Mouse (Mus musculus) small intestine, adult 2 months (tissue): ENCODE data around the gene 4933402J07Rik. TPM values are rescaled to one million over a fixed set of nuclear protein-coding genes. Genes with fewer than 3 reads are reported as not detected.

ENCODE experiments used
- H3K27ac ChIP-seq: fragments of 200-500 bp; 2 replicates; pipeline ENCODE4 v1.5.1; 2012; ENCODE audit warnings: low read depth, low read length, control low read depth, inconsistent platforms; ENCODE audit not compliant: insufficient read depth
- H3K27me3 ChIP-seq: fragments of 200-500 bp; 2 replicates; pipeline ENCODE4 v1.6.1; 2012; ENCODE audit warnings: mild to moderate bottlenecking, moderate library complexity, low read length, inconsistent platforms; ENCODE audit not compliant: control insufficient read depth, insufficient read depth
- H3K36me3 ChIP-seq: fragments of 200-500 bp; 2 replicates; pipeline ENCODE4 v1.6.1; 2012; ENCODE audit warnings: mild to moderate bottlenecking, low read length, control low read depth, inconsistent platforms; ENCODE audit not compliant: control insufficient read depth, insufficient read depth
- H3K4me1 ChIP-seq: fragments of 200-500 bp; 2 replicates; pipeline ENCODE4 v1.6.1; 2012; ENCODE audit warnings: low read length, inconsistent platforms, mixed read lengths; ENCODE audit not compliant: control insufficient read depth, insufficient read depth, insufficient read length
- H3K4me3 ChIP-seq: fragments of 200-500 bp; 2 replicates; pipeline ENCODE4 v1.5.1; 2012; ENCODE audit warnings: low read depth, mild to moderate bottlenecking, control low read depth, inconsistent platforms, low read length, moderate library complexity
- CTCF ChIP-seq: fragments of 200-500 bp; IDR thresholded peaks from 2 replicates; pipeline ENCODE4 v1.5.1; 2012; ENCODE audit warnings: low read depth, mild to moderate bottlenecking, control low read depth, inconsistent platforms, low read length, moderate library complexity, mixed read lengths; ENCODE audit not compliant: insufficient replicate concordance, insufficient read length; ENCODE audit errors: extremely low read depth
- POLR2A ChIP-seq: fragments of 200-500 bp; IDR thresholded peaks from 2 replicates; pipeline ENCODE4 v1.6.1; 2012; ENCODE audit warnings: low read depth, mild to moderate bottlenecking, control low read depth, inconsistent platforms, low read length, moderate library complexity
- whole genome bisulfite sequencing: fragments of 180-500 bp; shearing (Covaris S2); methylation state at CpG from one replicate; pipeline ENCODE4 v1.1.7; 2018; 5-methylcytosine and 5-hydroxymethylcytosine counted together
- polyA plus RNA-seq: library from polyadenylated mRNA; depleted of rRNA; stranded (reverse); fragments of >200 nt; gene quantifications from 2 replicates; pipeline ENCODE4 v1.2.3, GENCODE M21; 2012

4933402J07Rik gene
- polyA plus RNA-seq, 1 experiment = not detected

DNA sequence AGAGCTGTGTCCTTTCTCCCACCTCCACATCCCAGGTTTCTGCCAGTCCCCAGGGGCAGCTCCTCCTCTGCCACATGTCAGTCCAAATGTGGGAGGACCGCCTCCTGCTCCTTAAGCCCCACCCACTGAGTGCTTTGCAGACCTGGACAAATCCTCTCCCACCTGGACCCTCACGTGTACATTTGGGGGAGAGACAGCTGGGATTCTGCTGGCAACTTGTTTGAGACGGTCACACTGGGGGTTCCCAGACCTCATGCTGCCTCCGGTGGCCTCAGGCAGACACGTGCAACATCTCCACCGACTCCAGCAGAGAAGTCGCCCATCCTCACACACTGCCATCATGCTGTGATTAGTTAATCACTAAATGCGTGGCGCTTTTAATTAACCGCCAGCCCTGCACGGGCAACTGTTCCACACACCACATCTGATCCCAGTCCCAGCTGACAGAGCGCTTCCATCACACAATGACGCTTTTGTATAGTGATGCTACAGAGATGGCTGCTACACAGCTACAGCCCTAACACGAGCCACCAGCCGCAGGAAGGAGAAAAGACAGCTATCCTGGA lies 23.7 kb upstream of the 4933402J07Rik start:
- TF ChIP-seq POLR2A = no peak
- no peak for TF ChIP-seq CTCF
- Histone ChIP-seq H3K4me3 (no peak overlapping the region), H3K36me3 (no peaks in the 10 kb centered on the region), H3K4me1 (no peaks in the 10 kb centered on the region), H3K27me3 (no peaks in the 10 kb centered on the region), H3K27ac (no peak overlapping the region)
- 38% methylated on average over 15 of the region's 15 CpGs for WGBS

DNA sequence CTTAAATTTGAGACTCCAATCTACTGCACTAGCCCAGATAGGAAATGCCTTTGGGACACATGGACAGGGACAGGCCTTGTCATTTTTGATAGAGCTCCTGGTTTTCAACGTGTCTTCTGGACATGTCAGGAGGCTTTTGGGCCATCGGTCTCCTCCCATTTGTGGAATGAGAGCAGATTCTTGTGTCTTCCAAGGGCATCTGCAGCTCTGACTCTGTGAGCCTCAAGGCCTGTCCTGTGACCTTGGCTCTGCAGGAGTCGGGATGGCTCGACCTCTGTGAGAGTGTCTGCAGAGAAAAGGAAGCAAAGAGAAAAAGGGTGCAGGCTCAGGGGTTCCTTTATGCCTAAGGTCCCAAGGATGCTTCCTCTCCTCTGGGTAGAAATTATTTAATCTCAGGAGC lies 13.8 kb upstream of the 4933402J07Rik start:
- no peaks in the 10 kb centered on the region for H3K4me1 ChIP-seq
- H3K27me3 ChIP-seq = no peaks in the 10 kb centered on the region
- TF ChIP-seq CTCF (no peak), POLR2A (no peak)
- WGBS = 60% methylated on average over 4 of the region's 4 CpGs
- H3K36me3 ChIP-seq = no peaks in the 10 kb centered on the region
- no peak overlapping the region for H3K27ac ChIP-seq
- no peak overlapping the region for H3K4me3 ChIP-seq

DNA sequence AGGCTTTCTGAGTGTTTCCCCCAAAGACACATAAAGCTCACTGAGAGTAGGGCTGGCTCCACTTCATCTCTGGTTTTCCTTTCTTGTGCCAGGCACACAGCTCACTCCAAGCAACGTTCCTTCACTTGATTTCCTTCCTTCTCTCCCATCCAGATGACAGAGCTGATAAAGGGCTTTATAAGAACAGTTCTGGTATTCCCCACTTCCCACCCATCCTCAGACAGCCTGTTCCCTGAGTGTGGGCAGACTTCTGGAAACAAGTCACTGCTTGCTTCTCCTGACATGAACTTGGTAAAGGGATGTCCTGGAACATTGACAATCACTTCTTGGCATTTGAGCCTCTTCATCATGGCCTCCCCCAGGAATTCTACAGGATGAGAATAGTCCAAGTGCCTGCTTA lies 10.9 kb upstream of the 4933402J07Rik start:
- 34% methylated on average over 1 of the region's 1 CpGs for WGBS
- Histone ChIP-seq H3K4me3 (no peak overlapping the region), H3K27ac (no peak overlapping the region), H3K36me3 (no peaks in the 10 kb centered on the region), H3K4me1 (no peaks in the 10 kb centered on the region), H3K27me3 (no peaks in the 10 kb centered on the region)
- TF ChIP-seq CTCF (no peak), POLR2A (no peak)

DNA sequence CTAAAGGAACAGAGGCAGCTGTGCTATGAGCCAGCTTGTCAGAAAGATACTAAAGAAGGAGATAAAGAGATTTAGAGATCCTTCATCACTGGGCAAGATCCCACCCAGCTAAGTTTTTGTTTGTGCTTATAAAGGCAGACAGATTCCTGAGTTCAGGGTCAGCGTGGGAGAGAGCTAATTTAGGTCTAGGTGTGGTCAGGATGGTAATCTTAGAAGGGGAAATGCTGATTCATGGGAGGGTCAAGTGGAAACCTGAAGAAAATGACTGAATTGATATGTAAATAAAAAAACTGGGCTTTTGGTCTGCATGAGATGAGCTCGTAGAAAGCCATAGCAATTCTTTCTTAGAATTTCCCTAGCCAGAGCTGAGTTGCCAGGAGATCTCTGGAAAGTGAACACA lies 2.9 kb upstream of the 4933402J07Rik start:
- H3K27me3 ChIP-seq = no peaks in the 10 kb centered on the region
- no peak overlapping the region for H3K27ac ChIP-seq
- no peaks in the 10 kb centered on the region for H3K4me1 ChIP-seq
- H3K4me3 ChIP-seq = no peak overlapping the region
- no peaks in the 10 kb centered on the region for H3K36me3 ChIP-seq
- TF ChIP-seq POLR2A (no peak), CTCF (no peak)
- WGBS = 25% methylated on average over 2 of the region's 2 CpGs

GRCm38 (mm10) chr8:87569203-87569602 lies 5.5 kb downstream of the 4933402J07Rik start:
- Histone ChIP-seq H3K4me3 (no peak overlapping the region), H3K4me1 (no peaks in the 10 kb centered on the region)
- WGBS = 84% methylated on average over 5 of the region's 5 CpGs

DNA sequence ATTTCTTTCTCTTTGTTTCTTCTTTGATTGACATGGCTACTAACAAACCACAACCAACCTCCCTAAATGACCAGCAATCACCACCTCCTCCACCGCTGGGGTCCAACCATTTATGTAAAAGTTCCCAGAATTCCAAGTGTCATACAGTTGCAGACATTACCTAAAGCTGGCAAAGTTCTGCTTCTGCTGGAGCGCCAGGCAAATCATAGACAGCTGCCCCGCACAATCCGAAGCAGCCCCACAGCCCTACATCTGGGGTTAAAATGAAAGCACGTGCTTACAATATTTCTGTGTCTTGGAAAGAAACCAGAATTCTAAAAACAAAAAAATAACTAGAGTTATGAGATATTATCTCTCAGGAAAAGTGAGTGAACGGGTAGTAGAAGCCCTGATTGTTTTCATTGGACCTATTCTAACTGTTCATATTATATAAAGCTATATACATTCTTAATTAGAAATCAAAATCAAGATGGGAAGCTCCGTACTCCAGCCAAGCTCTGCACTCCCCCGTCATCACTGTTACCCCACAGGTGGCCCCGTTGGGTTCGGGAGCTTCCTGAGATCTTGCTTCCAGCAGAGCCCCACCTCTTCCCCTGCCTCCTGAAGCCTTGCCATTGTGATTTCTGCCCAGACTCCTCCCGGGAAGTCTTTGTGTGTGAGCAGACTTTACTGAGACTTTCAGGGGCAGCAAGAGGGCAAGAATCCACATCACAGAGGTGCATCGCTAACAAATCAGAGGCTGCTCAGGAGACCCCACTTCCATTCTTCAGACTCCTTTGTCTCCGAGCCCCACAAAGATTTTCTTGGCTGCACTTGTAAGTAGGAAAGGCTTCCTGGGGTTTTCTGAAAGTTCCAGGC lies 6.3 kb downstream of the 4933402J07Rik start:
- H3K27ac ChIP-seq = no peak overlapping the region
- peak overlapping the region; percentile 22 for H3K4me3 ChIP-seq
- no peaks in the 10 kb centered on the region for H3K4me1 ChIP-seq
- WGBS = 33% methylated on average over 13 of the region's 13 CpGs
- TF ChIP-seq CTCF (no peak), POLR2A (no peak)
- no peaks in the 10 kb centered on the region for H3K27me3 ChIP-seq
- no peaks in the 10 kb centered on the region for H3K36me3 ChIP-seq

More at GRCm38 (mm10) chr8:87569203-87569602, 5.5 kb downstream of the 4933402J07Rik start:
- Histone ChIP-seq H3K36me3 (no peaks in the 10 kb centered on the region), H3K27me3 (no peaks in the 10 kb centered on the region), H3K27ac (no peak overlapping the region)
- no peak for TF ChIP-seq POLR2A
- no peak for TF ChIP-seq CTCF

DNA sequence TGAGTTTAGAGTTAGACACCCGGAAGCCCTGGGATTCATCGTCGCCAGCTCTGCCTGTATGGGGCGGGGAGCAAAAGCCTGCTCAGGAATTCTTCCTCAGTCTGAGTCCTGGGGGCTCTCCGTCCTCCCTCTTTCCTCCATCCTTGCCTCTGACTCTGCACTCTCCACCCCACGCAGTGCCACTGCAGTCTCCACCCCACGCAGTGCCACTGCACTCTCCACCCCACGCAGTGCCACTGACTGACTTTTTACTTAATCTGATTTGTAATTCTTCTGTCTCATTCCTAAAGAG lies 6.9 kb downstream of the 4933402J07Rik start:
- 3% methylated on average over 8 of the region's 8 CpGs for WGBS
- Histone ChIP-seq H3K4me3 (peak overlapping the region; percentile 22), H3K4me1 (no peaks in the 10 kb centered on the region), H3K27ac (no peak overlapping the region), H3K36me3 (no peaks in the 10 kb centered on the region), H3K27me3 (no peaks in the 10 kb centered on the region)
- TF ChIP-seq POLR2A (no peak), CTCF (no peak)
